Mouse (Mus musculus): ENCODE measurements around the gene Rbms2. TPM values are rescaled to one million over a fixed set of nuclear protein-coding genes. Genes with fewer than 3 reads are reported as not detected.
A peak's percentile ranks its signal among the peaks of the same experiment; 100 is the strongest.
"Not testable (repeated sequence)": the region's sequence is repeated elsewhere in the genome, so short reads cannot be mapped to it uniquely, and the experiment has no call there.

Rbms2 gene
- polyA plus RNA-seq, 1 experiment from 2014 or later = 12.4 TPM

DNA sequence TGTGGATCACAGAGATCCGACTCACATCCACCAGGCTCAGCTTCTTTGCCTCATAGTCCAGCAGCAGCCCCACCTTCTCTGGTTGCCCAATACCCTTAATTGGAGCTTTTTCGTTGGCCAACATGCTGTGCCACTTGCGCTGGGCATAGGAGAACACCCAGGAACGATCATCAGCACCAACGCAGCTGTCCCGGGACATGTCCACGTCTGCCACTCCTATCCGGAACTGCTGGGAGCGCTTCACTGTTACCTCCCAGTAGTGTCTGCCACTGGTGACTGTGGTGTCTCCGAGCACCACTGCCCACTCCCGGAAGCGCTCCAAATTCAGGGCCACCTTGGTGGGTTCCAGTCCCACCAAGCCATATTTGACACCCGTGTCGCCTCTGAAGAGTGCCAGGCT lies 30.9 kb upstream of the Rbms2 start:
- 32% methylated on average over 14 of the region's 14 CpGs for WGBS
- Histone ChIP-seq H3K9me3 (no peaks in the 10 kb centered on the region), H3K4me2 (peak overlapping the region; percentile 92), H3K4me3 (peak overlapping the region; percentile 64), H3K4me1 (replicated peaks) (peaks cover 23% of the 10 kb centered on the region), H3K27me3 (peaks cover 9% of the 10 kb centered on the region), H3K36me3 (peaks cover 8% of the 10 kb centered on the region), H3K27ac (replicated peaks) (peak overlapping the region; percentile 54; the same call in 1 of the 2 replicates), H3K9ac (peak overlapping the region; percentile 73)
- peak; percentile 34; the same call in 1 of the 2 replicates for ATAC-seq (ENCODE audit: low read depth)

DNA sequence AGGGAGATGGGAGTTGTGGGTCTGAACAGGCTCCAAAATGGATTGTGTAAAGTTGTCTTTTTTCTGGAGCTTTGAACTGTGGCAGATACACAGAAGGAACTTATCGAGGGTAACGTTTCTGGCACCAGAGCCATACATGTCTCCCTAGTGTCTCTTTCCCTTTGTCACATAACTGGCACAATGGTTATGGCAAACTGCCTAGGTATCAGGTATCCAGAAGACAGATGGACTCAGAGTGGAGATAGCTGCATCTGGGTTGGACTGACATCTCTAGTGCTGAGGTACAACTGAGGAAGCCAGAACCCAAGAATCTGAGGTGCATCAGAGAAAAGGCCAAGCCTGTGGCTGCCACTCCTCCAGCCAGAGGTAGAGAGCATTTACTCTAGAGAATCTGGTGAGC lies 30.0 kb upstream of the Rbms2 start:
- Histone ChIP-seq H3K27me3 (peaks cover 9% of the 10 kb centered on the region), H3K4me1 (replicated peaks) (peaks cover 23% of the 10 kb centered on the region), H3K4me2 (no peak overlapping the region), H3K27ac (replicated peaks) (no peak overlapping the region), H3K9me3 (no peaks in the 10 kb centered on the region), H3K4me3 (no peak overlapping the region), H3K9ac (no peak overlapping the region), H3K36me3 (peaks cover 8% of the 10 kb centered on the region)
- 85% methylated on average over 2 of the region's 2 CpGs for WGBS
- ATAC-seq (ENCODE audit: low read depth) = no peak

DNA sequence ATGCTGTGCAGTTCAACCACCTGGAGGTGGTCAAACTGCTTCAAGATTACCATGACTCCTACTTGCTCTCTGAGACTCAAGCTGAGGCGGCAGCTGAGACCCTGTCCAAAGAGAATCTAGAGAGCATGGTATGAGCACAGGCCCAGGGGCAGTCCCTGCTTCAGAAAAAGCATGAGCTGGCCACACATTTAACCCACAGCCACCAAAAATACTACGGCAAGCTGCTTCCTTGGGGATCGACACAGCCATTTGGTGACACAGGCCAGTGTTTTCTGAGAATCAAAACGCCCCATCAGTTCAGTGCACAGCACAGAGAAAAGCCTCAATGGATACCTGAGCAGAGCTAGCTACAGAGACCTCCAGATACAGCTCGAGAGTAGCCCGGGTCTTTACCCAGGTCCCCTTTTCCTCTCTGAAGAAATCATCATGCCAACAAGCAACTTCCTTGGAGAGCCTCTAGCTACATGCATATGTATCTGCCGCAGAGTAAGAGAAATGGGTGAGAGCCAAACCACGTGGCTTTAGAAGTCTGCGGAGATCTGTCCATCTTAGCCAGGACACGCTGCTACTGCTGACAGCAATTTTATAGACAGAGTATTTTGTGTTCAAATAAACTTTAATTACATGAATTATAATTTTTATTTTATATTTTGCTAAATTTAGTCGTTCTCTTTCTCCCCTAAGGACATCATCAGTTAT lies 29.4 kb upstream of the Rbms2 start:
- H3K4me1 ChIP-seq (replicated peaks) = peaks cover 23% of the 10 kb centered on the region
- ATAC-seq (ENCODE audit: low read depth) = no peak
- no peak overlapping the region for H3K27ac ChIP-seq (replicated peaks)
- H3K4me3 ChIP-seq = no peak overlapping the region
- H3K9me3 ChIP-seq = no peaks in the 10 kb centered on the region
- no peak overlapping the region for H3K4me2 ChIP-seq
- peaks cover 7% of the 10 kb centered on the region for H3K27me3 ChIP-seq
- WGBS = 93% methylated on average over 11 of the region's 11 CpGs
- H3K36me3 ChIP-seq = peaks cover 8% of the 10 kb centered on the region
- peak overlapping the region; percentile 8; the same call in 1 of the 2 replicates for H3K9ac ChIP-seq

DNA sequence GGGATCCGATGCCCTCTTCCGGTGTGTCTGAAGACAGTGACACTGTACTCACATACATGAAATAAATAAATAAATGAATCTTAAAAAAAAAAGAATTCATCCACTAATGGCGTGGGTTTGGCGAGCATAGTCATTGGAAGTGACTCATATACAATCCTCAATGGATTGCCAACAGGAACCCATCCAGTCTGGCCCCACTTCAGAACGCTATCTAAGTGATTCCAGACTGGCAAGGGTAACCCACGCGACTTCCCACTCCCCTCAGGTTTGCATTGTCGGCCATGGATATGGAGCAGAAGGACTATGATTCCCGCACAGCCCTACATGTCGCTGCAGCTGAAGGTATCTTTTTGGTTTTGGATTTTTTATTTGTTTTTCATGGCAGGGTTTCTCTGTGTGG lies 28.2 kb upstream of the Rbms2 start:
- no peaks in the 10 kb centered on the region for H3K27me3 ChIP-seq
- no peak overlapping the region for H3K4me3 ChIP-seq
- WGBS = 94% methylated on average over 10 of the region's 10 CpGs
- H3K36me3 ChIP-seq = peaks cover 8% of the 10 kb centered on the region
- H3K27ac ChIP-seq (replicated peaks) = no peak overlapping the region
- ATAC-seq (ENCODE audit: low read depth) = no peak
- H3K4me1 ChIP-seq (replicated peaks) = peaks cover 22% of the 10 kb centered on the region
- no peak overlapping the region for H3K9ac ChIP-seq
- no peak overlapping the region for H3K4me2 ChIP-seq
- H3K9me3 ChIP-seq = no peaks in the 10 kb centered on the region

DNA sequence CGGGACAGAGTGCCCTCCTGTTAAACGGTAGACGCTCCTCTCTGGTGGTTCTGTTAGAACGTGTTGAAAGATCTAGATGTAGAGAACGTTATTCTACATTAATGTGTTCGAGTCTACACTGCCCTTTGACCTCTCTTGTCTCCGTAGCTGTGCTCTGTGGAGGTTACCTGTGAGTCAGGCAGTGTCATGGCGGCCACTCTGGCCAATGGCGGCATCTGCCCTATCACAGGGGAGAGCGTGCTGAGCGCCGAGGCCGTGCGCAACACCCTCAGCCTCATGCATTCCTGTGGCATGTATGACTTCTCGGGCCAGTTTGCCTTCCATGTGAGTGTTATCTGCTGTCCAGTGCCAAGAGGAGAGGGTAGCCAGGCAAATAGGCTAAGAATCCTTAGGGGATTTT lies 24.8 kb upstream of the Rbms2 start:
- no peak for ATAC-seq (ENCODE audit: low read depth)
- H3K9me3 ChIP-seq = no peaks in the 10 kb centered on the region
- no peak overlapping the region for H3K4me2 ChIP-seq
- WGBS = 93% methylated on average over 15 of the region's 15 CpGs
- H3K27ac ChIP-seq (replicated peaks) = no peak overlapping the region
- no peaks in the 10 kb centered on the region for H3K4me1 ChIP-seq (replicated peaks)
- no peak overlapping the region for H3K9ac ChIP-seq
- no peaks in the 10 kb centered on the region for H3K27me3 ChIP-seq
- H3K4me3 ChIP-seq = no peak overlapping the region
- H3K36me3 ChIP-seq = peaks cover 8% of the 10 kb centered on the region

DNA sequence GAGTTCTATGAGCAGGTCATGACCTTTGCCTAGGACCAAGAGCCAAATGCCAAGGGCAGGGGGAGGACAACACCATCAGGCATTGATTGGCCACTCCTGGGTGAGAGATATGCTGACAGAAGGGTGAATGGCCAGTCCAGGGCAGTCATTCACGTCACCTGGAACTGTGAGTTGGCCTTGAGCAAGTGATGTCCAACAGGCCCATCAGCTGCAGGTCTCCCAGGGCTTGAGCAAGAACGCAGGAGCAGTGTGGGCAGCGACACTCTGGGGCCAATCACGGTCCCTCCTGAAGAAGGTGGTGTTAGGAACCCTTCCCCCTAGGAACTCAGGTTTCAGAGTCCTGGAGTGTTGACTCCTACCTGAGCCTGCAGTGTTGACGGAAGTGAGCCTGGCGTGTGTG lies 21.8 kb upstream of the Rbms2 start:
- H3K27ac ChIP-seq (replicated peaks) = no peak overlapping the region
- H3K9me3 ChIP-seq = no peaks in the 10 kb centered on the region
- H3K9ac ChIP-seq = no peak overlapping the region
- no peak overlapping the region for H3K4me2 ChIP-seq
- peaks cover 4% of the 10 kb centered on the region for H3K27me3 ChIP-seq
- WGBS = 77% methylated on average over 6 of the region's 6 CpGs
- no peak overlapping the region for H3K4me3 ChIP-seq
- peaks cover 7% of the 10 kb centered on the region for H3K36me3 ChIP-seq
- ATAC-seq (ENCODE audit: low read depth) = no peak
- H3K4me1 ChIP-seq (replicated peaks) = no peaks in the 10 kb centered on the region

DNA sequence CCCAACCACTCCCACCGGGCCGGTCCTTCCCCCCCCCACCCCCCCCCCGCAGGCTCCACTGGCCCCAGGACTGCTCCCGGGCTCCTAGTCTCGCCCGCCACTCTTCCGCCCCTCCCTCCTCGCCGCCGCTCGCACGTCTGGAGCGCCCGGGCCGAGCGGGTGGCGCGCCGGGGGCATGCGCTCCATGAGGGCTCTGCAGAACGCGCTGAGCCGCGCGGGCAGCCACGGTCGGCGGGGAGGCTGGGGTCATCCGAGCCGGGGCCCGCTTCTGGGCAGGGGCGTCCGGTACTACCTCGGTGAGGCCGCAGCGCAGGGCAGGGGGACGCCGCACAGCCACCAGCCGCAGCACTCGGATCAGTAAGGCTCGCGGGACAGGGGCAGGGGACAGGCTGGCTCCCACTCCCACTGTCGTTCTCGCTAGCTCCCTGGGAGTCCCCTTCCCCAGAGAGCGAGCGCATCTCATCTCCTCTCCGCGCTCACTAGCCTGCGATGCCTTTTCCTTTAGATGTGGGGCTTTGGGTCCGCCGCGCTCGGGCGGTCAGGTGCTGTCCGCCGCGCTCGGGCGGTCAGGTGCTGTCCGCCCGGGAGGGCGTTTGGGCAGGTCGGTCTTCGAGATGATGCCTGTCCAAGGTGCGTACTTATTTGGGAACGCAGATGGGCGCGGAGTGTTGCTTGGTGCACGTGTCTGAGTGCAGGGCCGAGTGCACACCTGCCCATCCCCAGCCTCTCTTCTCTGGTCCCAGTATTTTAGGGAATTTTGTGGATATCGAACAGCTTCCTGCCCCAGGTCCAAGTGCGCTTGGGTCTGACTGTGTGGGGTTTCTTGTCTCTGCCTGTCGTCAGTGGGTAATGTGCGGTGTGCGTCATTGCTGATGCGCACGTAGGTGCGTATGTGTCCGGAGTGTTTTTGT lies 14.7 kb upstream of the Rbms2 start:
- peaks cover 13% of the 10 kb centered on the region for H3K4me1 ChIP-seq (replicated peaks)
- peak; percentile 91 for ATAC-seq (ENCODE audit: low read depth)
- H3K36me3 ChIP-seq = no peaks in the 10 kb centered on the region
- H3K27me3 ChIP-seq = peaks cover 30% of the 10 kb centered on the region
- peak overlapping the region; percentile 98 for H3K4me2 ChIP-seq
- H3K9ac ChIP-seq = peak overlapping the region; percentile 80
- 0 out of 2 replicates have a peak overlapping the region, but pooled peaks have one; percentile 23 for H3K27ac ChIP-seq (replicated peaks)
- H3K9me3 ChIP-seq = no peaks in the 10 kb centered on the region
- WGBS = under 1% methylated on average over 62 of the region's 79 CpGs
- H3K4me3 ChIP-seq = peak overlapping the region; percentile 77

DNA sequence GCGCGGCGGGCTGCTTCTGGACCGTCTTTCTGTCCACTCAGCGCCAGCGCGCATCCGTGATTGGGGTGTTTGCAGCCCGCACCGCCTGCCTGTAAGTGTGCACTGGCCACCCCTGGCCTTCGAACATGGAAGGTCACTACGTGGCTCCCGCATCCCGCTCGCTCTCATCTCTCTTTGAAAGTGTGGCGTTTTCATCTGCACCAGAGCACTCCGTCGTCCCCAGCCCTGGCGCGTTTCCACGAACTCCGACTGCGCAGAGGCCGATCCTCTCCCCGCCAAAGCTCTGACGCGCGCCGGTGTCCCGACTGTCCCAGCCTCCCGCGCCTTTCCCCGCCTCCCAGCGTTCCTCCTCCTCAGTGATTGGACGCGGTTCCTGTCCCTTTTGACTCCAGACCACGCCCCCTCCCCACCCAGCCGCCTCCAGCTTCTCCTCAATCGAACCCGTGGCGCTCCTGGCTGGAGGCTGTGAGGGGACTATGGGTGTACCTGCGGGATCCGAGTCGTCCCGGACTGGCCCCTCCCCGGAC lies 14.0 kb upstream of the Rbms2 start, which contains the start of gene Gls2:
Gene Gls2 (plus strand): TSS at position 434 of the 527 bp plus-strand sequence.
- H3K36me3 ChIP-seq = no peaks in the 10 kb centered on the region
- peak; percentile 98 for ATAC-seq (ENCODE audit: low read depth)
- WGBS = under 1% methylated on average over 43 of the region's 46 CpGs

DNA sequence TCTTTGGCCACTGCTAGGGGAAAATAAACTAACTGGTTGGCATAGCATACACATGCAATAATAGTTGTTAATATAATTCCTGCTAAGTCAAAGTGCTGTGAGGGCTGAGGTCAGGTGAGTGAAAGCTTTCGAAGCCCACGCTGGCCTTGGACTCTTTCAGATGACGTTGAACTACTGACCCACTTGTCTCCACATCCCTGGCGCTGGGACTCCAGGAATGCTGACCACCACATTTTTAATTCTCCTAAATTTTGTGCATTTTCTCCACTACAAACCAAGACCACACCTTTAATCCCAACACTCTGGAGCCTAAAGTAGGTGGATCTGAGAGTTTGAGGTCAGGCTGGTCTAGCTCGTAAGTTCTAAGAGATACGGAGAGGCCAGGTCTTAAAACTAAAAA lies 13.0 kb upstream of the Rbms2 start:
- peaks cover 30% of the 10 kb centered on the region for H3K27me3 ChIP-seq
- peaks cover 13% of the 10 kb centered on the region for H3K4me1 ChIP-seq (replicated peaks)
- H3K36me3 ChIP-seq = no peaks in the 10 kb centered on the region
- no peak overlapping the region for H3K4me3 ChIP-seq
- H3K9me3 ChIP-seq = no peaks in the 10 kb centered on the region
- H3K27ac ChIP-seq (replicated peaks) = no peak overlapping the region
- no peak for ATAC-seq (ENCODE audit: low read depth)
- peak overlapping the region; percentile 98; the same call in 1 of the 2 replicates for H3K4me2 ChIP-seq
- H3K9ac ChIP-seq = no peak overlapping the region
- 92% methylated on average over 6 of the region's 6 CpGs for WGBS

More for the DNA sequence above, 14.0 kb upstream of the Rbms2 start, which contains the start of gene Gls2:
- peaks cover 13% of the 10 kb centered on the region for H3K4me1 ChIP-seq (replicated peaks)
- peak within 1 kb of the TSS; percentile 30; the same call in 1 of the 2 replicates for H3K27ac ChIP-seq (replicated peaks)
- peak within 1 kb of the TSS; percentile 80 for H3K9ac ChIP-seq
- H3K27me3 ChIP-seq = peaks cover 30% of the 10 kb centered on the region
- peak within 1 kb of the TSS; percentile 98 for H3K4me2 ChIP-seq
- peak within 1 kb of the TSS; percentile 77 for H3K4me3 ChIP-seq
- no peaks in the 10 kb centered on the region for H3K9me3 ChIP-seq

DNA sequence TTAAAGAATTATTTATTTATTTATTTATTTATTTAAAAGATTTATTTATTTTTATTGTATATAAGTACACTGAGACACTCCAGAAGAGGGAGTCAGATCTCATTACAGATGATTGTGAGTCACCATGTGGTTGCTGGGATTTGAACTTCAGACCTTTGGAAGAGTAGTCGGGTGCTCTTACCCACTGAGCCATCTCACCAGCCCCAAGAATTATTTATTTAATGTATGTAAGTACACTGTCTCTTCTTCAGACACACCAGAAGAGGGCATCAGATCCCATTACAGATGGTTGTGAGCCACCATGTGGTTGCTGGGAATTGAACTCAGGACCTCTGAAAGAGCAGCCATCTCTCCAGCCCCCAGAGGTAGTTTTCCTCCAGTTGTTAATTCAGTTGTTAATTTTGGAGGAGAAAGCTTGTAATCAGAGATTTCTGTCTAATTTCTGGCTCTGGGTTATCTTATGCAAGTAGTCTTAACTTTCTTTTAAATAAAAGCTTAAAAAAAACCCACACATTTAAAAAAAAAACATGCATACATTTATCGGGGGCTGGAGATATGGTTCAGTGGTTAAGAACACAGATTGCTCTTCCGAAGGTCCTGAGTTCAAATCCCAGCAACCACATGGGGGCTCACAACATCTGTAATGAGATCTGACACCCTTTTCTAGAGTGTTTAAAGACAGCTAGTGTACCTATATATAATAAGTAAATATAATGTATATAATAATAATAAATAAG lies 12.1 kb upstream of the Rbms2 start:
- ATAC-seq (ENCODE audit: low read depth); H3K4me2 ChIP-seq; H3K9ac ChIP-seq; H3K27ac ChIP-seq (replicated peaks); H3K9me3 ChIP-seq; H3K4me3 ChIP-seq; H3K36me3 ChIP-seq: not testable (repeated sequence)
- H3K27me3 ChIP-seq = peaks cover 30% of the 10 kb centered on the region
- 81% methylated on average over 3 of the region's 3 CpGs for WGBS
- H3K4me1 ChIP-seq (replicated peaks) = peaks cover 13% of the 10 kb centered on the region

DNA sequence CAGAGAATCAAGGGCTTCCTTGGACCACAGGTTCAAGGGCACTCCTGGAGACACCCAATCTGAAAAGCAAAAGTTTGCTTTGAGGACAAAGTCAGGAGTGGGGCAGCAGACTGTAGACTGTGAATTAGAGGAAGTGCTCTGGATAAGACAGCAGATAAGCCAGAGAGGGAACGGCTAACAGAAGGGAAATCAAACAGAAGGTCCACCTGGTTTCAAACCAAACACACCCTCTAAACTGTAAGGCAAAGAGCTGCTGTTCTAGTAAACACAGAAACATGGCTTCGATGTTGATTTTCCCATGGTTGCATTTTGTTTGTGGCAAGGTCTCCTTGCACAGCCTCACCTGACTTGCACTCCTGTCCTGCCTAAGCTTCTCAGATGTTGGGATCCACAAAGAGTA lies 11.4 kb upstream of the Rbms2 start:
- H3K36me3 ChIP-seq = no peaks in the 10 kb centered on the region
- no peak overlapping the region for H3K27ac ChIP-seq (replicated peaks)
- no peaks in the 10 kb centered on the region for H3K9me3 ChIP-seq
- H3K4me2 ChIP-seq = no peak overlapping the region
- ATAC-seq (ENCODE audit: low read depth) = no peak
- H3K4me1 ChIP-seq (replicated peaks) = peaks cover 13% of the 10 kb centered on the region
- 84% methylated on average over 2 of the region's 2 CpGs for WGBS
- no peak overlapping the region for H3K4me3 ChIP-seq
- no peak overlapping the region for H3K9ac ChIP-seq
- H3K27me3 ChIP-seq = peaks cover 24% of the 10 kb centered on the region
